Mouse (Mus musculus) heart, embryonic 12.5 days (tissue): ENCODE results near the gene Ephb2. TPM values are rescaled to one million over a fixed set of nuclear protein-coding genes. Genes with fewer than 3 reads are reported as not detected.

ENCODE experiments used
- ATAC-seq: fragments of 200-750 bp; cut with Nextera tagmentation; 2 replicates; pipeline ENCODE4 v1.8.0; 2017; ENCODE audit warnings: moderate TSS enrichment, moderate library complexity; ENCODE audit not compliant: insufficient number of reproducible peaks, low FRiP score
- H3K27ac ChIP-seq: fragments of 300-500 bp; sonication (generic); 2 replicates; pipeline ENCODE4 v1.5.1; 2016; ENCODE audit warnings: mild to moderate bottlenecking, moderate library complexity; ENCODE audit not compliant: poor library complexity, severe bottlenecking
- H3K27me3 ChIP-seq: fragments of 300-500 bp; sonication (generic); replicated peaks from 2 replicates; pipeline ENCODE4 v1.6.1; 2016; ENCODE audit warnings: mild to moderate bottlenecking, moderate library complexity
- H3K36me3 ChIP-seq: fragments of 300-500 bp; sonication (generic); 2 replicates; pipeline ENCODE4 v1.6.1; 2016; ENCODE audit warnings: mild to moderate bottlenecking, moderate library complexity
- H3K4me1 ChIP-seq: fragments of 300-500 bp; sonication (generic); replicated peaks from 2 replicates; pipeline ENCODE4 v1.6.1; 2016; ENCODE audit warnings: mild to moderate bottlenecking
- H3K4me2 ChIP-seq: fragments of 300-500 bp; sonication (generic); 2 replicates; pipeline ENCODE4 v1.6.1; 2016; ENCODE audit warnings: mild to moderate bottlenecking, moderate library complexity
- H3K4me3 ChIP-seq: fragments of 300-500 bp; sonication (generic); 2 replicates; pipeline ENCODE4 v1.5.1; 2016; ENCODE audit warnings: mild to moderate bottlenecking
- H3K9ac ChIP-seq: fragments of 300-500 bp; sonication (generic); 2 replicates; pipeline ENCODE4 v1.6.1; 2016; ENCODE audit warnings: mild to moderate bottlenecking, moderate library complexity
- H3K9me3 ChIP-seq: fragments of 300-500 bp; sonication (generic); replicated peaks from 2 replicates; pipeline ENCODE4 v1.6.1; 2016; ENCODE audit warnings: mild to moderate bottlenecking, moderate library complexity
- WGBS: fragments of 180-500 bp; shearing (Covaris S2); methylation state at CpG from one replicate; pipeline ENCODE4 v1.1.7; 2016; 5-methylcytosine and 5-hydroxymethylcytosine counted together
- polyA plus RNA-seq: library from polyadenylated mRNA; unstranded; fragments of >200 nt; fragmentation: Nextera tagmentation; extraction: Ambion mirVana; gene quantifications from 2 replicates; pipeline ENCODE4 v1.2.1, GENCODE M21; 2016

The Ephb2 gene
- polyA plus RNA-seq, 1 experiment from 2014 or later, result 1.5 TPM

DNA sequence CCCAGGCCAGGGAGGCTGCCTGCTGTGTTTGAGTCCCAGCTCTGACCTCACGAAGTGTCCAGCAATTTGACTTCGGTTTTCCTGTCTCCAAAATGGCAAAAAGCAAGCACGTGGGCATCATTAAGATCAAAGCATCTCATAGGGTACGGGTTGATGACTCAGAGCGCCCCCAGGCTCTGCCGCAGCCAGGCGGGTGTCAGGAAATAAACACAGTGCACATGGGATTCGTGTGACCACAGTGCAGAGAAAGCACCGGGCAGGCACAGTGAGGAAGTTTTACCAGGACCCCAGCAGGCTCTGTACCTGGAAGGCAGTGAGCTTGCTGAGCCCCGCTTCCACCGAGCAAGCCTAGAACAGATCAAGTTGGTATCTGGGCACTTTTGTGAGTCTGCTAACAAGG lies 74.9 kb downstream of the Ephb2 start:
- Histone ChIP-seq H3K4me1 (peaks cover 21% of the 10 kb centered on the region), H3K9ac (no peak overlapping the region), H3K27me3 (peaks cover 34% of the 10 kb centered on the region), H3K9me3 (no peaks in the 10 kb centered on the region), H3K4me3 (no peak overlapping the region), H3K4me2 (no peak overlapping the region), H3K27ac (no peak overlapping the region), H3K36me3 (no peaks in the 10 kb centered on the region)
- no peak for ATAC-seq
- WGBS, result 74% methylated on average over 11 of the region's 11 CpGs

DNA sequence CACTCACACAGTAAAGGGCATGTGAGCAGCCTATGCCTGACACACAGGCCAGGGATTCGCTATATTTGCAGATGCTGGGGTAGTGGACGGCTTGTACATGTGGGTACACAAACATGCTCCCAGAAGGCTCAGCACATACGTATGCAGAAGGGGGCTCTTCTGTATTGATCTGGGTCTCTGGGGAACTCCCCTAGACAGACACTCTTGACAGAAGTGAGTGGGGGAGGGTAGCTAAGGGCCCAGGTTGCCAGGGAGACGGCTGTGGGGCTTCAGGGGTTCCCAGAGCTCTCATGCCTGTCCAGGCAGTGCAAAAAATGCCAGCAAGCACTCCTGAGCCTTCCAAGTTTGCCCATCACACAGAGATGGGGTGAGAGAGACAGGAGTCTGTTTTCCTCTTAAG lies 78.7 kb downstream of the Ephb2 start:
- no peak overlapping the region for H3K4me2 ChIP-seq
- H3K9ac ChIP-seq, result no peak overlapping the region
- no peak for ATAC-seq
- 70% methylated on average over 4 of the region's 4 CpGs for WGBS
- H3K9me3 ChIP-seq, result no peaks in the 10 kb centered on the region
- peaks cover 19% of the 10 kb centered on the region for H3K4me1 ChIP-seq
- H3K27ac ChIP-seq, result no peak overlapping the region
- peaks cover 63% of the 10 kb centered on the region for H3K27me3 ChIP-seq
- no peaks in the 10 kb centered on the region for H3K36me3 ChIP-seq
- H3K4me3 ChIP-seq, result no peak overlapping the region

DNA sequence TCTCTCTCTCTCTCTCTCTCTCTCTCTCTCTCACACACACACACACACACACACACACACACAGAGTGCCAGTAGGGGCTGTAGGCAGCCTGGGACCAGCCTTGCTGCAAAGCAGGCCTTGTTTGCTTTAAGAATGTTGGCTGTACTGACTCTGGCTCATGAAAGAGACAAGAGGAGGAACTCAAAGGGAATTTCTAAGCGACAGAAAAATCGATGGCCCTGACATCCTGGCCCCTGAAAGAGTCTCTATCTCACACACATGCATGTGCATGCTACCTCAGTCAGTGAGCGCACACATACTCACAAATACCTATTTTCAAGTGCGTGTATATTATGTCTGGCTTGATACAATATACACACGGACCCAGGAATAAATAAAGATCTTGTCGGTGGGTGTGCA lies 79.3 kb downstream of the Ephb2 start:
- Histone ChIP-seq H3K27me3 (peaks cover 69% of the 10 kb centered on the region), H3K36me3 (no peaks in the 10 kb centered on the region), H3K9me3 (no peaks in the 10 kb centered on the region), H3K4me2 (no peak overlapping the region), H3K4me3 (no peak overlapping the region), H3K9ac (no peak overlapping the region), H3K4me1 (peaks cover 13% of the 10 kb centered on the region), H3K27ac (no peak overlapping the region)
- ATAC-seq, result no peak
- WGBS, result 65% methylated on average over 6 of the region's 6 CpGs

DNA sequence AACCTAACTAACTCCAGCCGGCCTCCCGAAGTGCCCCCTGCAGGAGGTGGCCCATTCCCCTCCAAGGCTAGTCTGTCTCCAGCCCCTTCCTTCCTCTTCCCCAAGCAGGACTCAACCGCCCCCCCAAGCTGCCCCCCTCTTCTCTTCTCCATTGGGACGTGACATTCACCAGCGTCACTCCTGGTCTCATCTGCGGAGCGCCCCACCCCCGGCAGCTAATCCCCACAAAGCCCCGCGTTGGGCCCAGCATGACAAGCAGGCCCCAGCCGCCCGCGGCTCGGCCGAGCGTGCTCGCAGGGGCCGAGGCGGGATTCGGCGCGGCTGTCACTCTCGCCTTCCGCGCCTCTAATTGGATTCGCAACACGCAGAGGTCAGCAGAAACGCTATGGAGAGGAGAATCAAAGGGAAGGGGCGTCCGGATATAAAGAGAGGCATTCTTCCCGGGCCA lies 80.4 kb downstream of the Ephb2 start:
- H3K36me3 ChIP-seq, result no peaks in the 10 kb centered on the region
- peaks cover 76% of the 10 kb centered on the region for H3K27me3 ChIP-seq
- H3K4me2 ChIP-seq, result peak overlapping the region; percentile 82
- peak overlapping the region; percentile 72 for H3K9ac ChIP-seq
- under 1% methylated on average over 30 of the region's 31 CpGs for WGBS
- H3K4me3 ChIP-seq, result peak overlapping the region; percentile 47
- no peak overlapping the region for H3K27ac ChIP-seq
- peak; percentile 38 for ATAC-seq
- H3K9me3 ChIP-seq, result no peaks in the 10 kb centered on the region
- H3K4me1 ChIP-seq, result peaks cover 22% of the 10 kb centered on the region

DNA sequence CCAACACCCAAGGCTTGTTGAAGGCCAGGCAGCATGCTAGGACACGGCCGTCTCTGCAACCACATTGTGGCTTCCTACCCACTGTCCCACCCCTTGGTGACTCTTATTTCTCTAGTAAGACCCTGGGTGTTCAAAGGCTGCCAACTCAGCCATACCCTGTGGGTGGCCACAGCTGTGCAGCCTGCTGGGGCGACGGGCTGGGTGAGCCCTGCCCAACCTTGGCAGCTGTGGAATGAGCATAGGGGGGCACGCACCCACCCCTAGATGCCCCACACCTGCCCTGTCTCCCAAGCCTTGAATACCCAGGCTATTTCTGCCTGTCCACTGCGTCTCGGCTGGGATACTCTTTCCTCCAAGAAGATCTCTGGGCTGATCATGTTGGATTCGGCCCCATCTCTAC lies 81.5 kb downstream of the Ephb2 start:
- Histone ChIP-seq H3K4me2 (no peak overlapping the region), H3K27me3 (peaks cover 78% of the 10 kb centered on the region), H3K9me3 (no peaks in the 10 kb centered on the region), H3K4me3 (no peak overlapping the region), H3K36me3 (no peaks in the 10 kb centered on the region), H3K27ac (no peak overlapping the region), H3K4me1 (peaks cover 34% of the 10 kb centered on the region), H3K9ac (no peak overlapping the region)
- 85% methylated on average over 8 of the region's 8 CpGs for WGBS
- no peak for ATAC-seq

DNA sequence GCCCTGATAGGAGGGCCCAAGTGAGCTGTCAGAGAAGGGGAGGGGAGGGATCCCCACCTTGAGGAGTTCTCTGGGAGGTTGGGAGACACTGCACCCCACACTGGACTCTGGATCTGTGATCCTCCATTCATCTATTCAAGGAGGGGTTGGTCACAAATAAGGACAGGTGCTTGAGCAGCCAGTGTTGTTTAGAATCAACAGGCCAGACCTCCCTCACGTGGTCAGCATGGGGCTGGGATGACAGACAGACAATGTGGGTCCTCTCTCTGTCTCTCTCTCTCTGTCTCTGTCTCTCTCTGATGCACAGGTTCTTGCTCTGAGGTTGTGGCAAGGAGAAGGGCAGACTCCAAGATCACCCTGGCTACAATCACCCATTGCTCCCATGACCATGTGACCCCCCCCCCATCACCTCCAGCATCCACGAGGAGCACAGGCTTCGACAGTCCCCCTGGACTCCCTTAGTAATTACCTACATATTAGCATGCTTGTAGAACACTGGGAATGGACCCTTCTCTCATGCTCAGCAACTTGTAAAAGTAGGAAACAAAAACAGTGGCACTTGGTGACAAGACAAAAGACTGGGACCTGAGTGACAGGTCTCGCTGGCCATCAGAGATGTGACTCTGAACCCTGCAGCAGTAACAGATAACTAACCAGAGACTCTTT lies 84.3 kb downstream of the Ephb2 start:
- 44% methylated on average over 4 of the region's 4 CpGs for WGBS
- peaks cover 45% of the 10 kb centered on the region for H3K4me1 ChIP-seq
- no peak overlapping the region for H3K4me3 ChIP-seq
- ATAC-seq, result no peak
- no peak overlapping the region for H3K27ac ChIP-seq
- H3K9ac ChIP-seq, result no peak overlapping the region
- peaks cover 54% of the 10 kb centered on the region for H3K27me3 ChIP-seq
- H3K36me3 ChIP-seq, result no peaks in the 10 kb centered on the region
- no peaks in the 10 kb centered on the region for H3K9me3 ChIP-seq
- H3K4me2 ChIP-seq, result no peak overlapping the region

DNA sequence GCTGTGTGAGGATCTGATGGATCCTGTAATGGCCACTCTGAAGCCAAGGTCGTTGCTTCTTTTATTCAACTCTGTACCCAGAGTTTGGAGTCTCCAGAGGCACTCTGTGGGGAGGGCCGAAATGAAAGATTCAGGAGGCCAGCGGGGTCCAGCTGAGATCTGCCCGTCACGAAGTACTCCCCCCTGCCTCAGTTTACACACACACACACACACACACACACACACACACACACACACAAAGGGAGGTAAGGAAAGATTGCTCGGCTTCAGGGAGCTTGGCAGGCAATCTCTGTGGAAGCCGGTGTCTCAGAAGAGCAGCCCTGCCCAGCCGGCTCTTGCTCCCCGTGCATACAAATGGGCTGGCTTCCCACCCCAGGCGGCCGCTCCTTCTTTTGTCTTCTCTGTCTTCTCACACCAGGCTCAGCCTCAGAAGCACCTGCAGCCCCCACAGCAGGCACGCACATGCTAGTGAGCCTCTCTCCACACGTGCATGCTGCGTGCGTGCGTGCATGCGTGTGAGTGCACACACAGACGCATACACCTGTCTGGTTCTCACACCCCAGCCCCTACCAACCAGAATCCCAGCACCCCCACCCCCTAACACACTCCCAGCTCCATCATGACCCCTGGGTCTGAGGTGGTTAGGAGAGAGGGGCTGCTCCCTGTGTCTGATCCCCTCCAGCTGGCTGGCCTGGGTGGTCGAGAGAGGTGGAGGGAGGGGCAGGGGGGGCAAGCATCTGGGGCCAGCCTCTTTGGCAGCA lies 85.0 kb downstream of the Ephb2 start:
- H3K4me1 ChIP-seq, result peaks cover 40% of the 10 kb centered on the region
- peak overlapping the region; percentile 20; the same call in 1 of the 2 replicates for H3K4me2 ChIP-seq
- H3K36me3 ChIP-seq, result no peaks in the 10 kb centered on the region
- no peak overlapping the region for H3K4me3 ChIP-seq
- 23% methylated on average over 19 of the region's 19 CpGs for WGBS
- no peaks in the 10 kb centered on the region for H3K9me3 ChIP-seq
- ATAC-seq, result no peak
- no peak overlapping the region for H3K27ac ChIP-seq
- no peak overlapping the region for H3K9ac ChIP-seq
- peaks cover 49% of the 10 kb centered on the region for H3K27me3 ChIP-seq

DNA sequence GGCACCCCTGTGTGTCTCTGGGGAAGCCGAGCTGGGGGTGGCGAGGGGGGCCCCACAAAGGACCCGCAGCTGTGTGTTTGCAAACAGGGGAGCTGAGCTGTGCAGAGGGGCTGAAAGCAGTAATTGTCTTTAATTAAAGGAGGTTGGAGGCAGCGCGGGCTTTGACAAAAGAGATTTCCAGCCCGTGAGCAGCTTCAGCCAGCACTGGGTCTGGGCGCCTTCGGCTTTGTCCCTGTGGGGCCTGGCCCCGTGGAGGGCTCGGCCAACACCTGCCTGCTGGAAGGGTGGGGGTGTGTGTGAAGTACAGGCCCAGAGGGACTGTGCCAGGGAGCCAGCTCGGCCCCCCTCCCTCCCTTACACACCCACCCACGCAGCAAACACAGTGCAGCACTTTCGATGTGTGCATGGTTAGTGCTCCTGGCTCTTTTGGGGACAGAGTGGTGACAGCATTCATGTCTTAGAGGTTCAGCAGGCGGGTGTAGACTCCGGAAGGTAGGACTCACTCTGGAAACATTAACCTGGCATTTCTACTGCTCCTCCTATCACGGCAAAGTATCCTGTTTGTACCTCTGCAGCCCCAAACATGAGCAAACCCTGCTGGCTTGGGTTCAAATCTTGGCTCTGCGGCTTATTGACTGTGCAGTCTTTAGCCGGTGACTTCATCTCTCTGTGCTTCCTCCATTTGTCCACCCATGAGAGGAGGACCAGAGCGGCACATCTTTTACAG lies 85.8 kb downstream of the Ephb2 start:
- Histone ChIP-seq H3K9ac (no peak overlapping the region), H3K27me3 (peaks cover 49% of the 10 kb centered on the region), H3K4me2 (peak overlapping the region; percentile 17; the same call in 1 of the 2 replicates), H3K36me3 (no peaks in the 10 kb centered on the region), H3K4me3 (no peak overlapping the region), H3K9me3 (no peaks in the 10 kb centered on the region), H3K4me1 (peaks cover 33% of the 10 kb centered on the region), H3K27ac (no peak overlapping the region)
- 33% methylated on average over 19 of the region's 19 CpGs for WGBS
- ATAC-seq, result 0 out of 2 replicates have a peak, but pooled peaks have one; percentile 13

DNA sequence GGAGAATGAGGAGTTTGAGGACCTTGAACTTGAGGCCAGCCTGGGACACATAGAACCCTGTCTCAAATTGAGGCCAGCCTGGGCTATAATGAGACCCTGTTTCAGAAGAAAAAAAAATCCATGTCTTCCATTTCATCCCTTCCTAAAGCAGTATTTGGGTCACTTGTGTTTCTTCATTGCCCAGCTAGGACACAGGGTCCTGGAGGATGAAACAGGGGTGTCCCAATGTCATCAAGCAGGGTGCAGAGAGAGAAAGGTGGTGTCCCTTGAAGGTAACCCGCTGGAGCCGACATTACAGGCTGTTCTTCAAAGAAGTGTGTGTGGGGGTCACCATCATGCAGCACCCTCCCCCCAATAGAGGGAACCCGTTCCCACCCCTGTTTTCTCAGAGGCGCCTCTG lies 86.4 kb downstream of the Ephb2 start:
- peaks cover 43% of the 10 kb centered on the region for H3K27me3 ChIP-seq

DNA sequence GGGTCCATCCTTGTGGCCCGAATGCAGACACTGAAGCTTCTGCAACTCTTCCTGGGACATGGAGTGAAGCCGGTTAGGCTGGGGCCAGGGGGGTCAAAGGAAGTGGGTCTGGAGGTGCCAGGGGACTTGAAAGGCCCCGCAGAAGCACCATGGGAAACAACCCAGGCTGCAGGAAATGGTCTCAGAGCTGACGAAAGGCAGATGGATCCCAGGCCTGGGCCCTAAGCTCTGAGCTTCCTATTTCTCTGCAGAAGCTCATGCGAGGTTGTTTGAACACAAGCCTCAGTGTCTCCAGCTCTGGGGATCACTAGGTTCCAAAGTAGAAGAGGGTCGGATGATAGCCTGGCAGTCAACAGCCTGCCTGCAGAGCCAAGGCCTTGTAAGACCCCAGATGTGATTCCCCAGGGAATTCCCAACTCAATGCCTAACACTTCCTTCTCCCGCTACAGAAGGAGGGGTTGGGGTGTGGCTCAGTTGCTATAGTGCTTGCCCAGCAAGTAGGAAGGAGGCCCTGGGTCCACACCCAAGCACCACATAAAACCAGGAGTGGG lies 86.9 kb downstream of the Ephb2 start:
- Histone ChIP-seq H3K27me3 (peaks cover 43% of the 10 kb centered on the region), H3K27ac (no peak overlapping the region)
- peak; percentile 58; the same call in 1 of the 2 replicates for ATAC-seq

More for the DNA sequence above, 86.4 kb downstream of the Ephb2 start:
- Histone ChIP-seq H3K4me1 (peaks cover 31% of the 10 kb centered on the region), H3K4me3 (no peak overlapping the region), H3K4me2 (peak overlapping the region; percentile 17; the same call in 1 of the 2 replicates), H3K27ac (no peak overlapping the region), H3K9ac (no peak overlapping the region), H3K36me3 (no peaks in the 10 kb centered on the region), H3K9me3 (no peaks in the 10 kb centered on the region)
- WGBS, result 54% methylated on average over 4 of the region's 4 CpGs
- ATAC-seq, result no peak

DNA sequence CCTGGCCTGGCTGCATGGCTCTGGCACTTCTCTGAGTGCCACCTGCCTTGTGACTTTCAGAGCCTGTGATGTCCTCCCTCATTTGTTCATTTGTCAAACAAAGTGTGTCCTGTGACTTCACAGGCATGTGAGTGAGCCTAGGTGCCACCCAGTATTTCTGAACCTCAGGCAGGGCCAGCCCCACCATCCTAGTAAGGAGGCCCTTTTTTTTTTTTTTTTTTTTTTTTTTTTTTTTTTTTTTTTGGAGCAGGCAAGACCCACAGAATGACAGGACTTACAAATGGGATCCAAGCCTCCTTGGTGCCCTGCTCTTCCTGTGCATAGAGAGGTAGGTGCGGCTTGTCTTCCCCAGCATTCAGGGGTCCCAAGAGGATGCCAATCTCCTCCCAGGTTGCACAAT lies 89.3 kb downstream of the Ephb2 start:
- ATAC-seq, result no peak
- no peaks in the 10 kb centered on the region for H3K36me3 ChIP-seq
- no peak overlapping the region for H3K27ac ChIP-seq
- no peak overlapping the region for H3K4me2 ChIP-seq
- peaks cover 29% of the 10 kb centered on the region for H3K27me3 ChIP-seq
- peaks cover 55% of the 10 kb centered on the region for H3K4me1 ChIP-seq
- no peak overlapping the region for H3K9ac ChIP-seq
- no peaks in the 10 kb centered on the region for H3K9me3 ChIP-seq
- H3K4me3 ChIP-seq, result no peak overlapping the region
- WGBS, result 71% methylated on average over 1 of the region's 1 CpGs

More for the DNA sequence above, 86.9 kb downstream of the Ephb2 start:
- Histone ChIP-seq H3K4me3 (no peak overlapping the region), H3K9me3 (no peaks in the 10 kb centered on the region), H3K4me2 (no peak overlapping the region), H3K9ac (peak overlapping the region; percentile 28; the same call in 1 of the 2 replicates), H3K4me1 (peaks cover 33% of the 10 kb centered on the region), H3K36me3 (no peaks in the 10 kb centered on the region)
- 17% methylated on average over 7 of the region's 7 CpGs for WGBS
